Mouse (Mus musculus): ENCODE data around the gene Phf14. TPM values are rescaled to one million over a fixed set of nuclear protein-coding genes. Genes with fewer than 3 reads are reported as not detected.
A peak's percentile ranks its signal among the peaks of the same experiment; 100 is the strongest.
"Not testable (repeated sequence)": the region's sequence is repeated elsewhere in the genome, so short reads cannot be mapped to it uniquely, and the experiment has no call there.

Phf14 gene
- polyA plus RNA-seq, 1 experiment from 2014 or later, result 21.7 TPM

- no peak for TF ChIP-seq EP300 (IDR thresholded peaks at IDR 0.05; ENCODE audit: low read depth)
- no peak for TF ChIP-seq CTCF (IDR thresholded peaks at IDR 0.05; ENCODE audit: low read depth)
- Histone ChIP-seq H3K4me2 (ENCODE audit: low read depth, low read length) (peak overlapping the region; percentile 40), H3K9me3 (ENCODE audit: low read length) (no peaks in the 10 kb centered on the region), H3K27ac (ENCODE audit: low read depth) (no peak overlapping the region), H3K27me3 (ENCODE audit: insufficient read depth, low read length) (no peaks in the 10 kb centered on the region), H3K4me3 (ENCODE audit: low read depth, low read length) (no peak overlapping the region), H3K4me1 (ENCODE audit: insufficient read depth) (no peaks in the 10 kb centered on the region), H3K9ac (replicated peaks) (no peak overlapping the region), H3K36me3 (replicated peaks; ENCODE audit: insufficient read depth, low read length) (no peaks in the 10 kb centered on the region)
- DNase-seq (no peak), ATAC-seq (no peak)
- WGBS (ENCODE audit: insufficient replicate concordance), result 37% methylated on average over 11 of the region's 11 CpGs
Measured at GRCm38 (mm10) chr6:12116926-12117818, 209.6 kb downstream of the Phf14 start.

- no peak overlapping the region for H3K4me2 ChIP-seq (ENCODE audit: low read depth, low read length)
- no peak for TF ChIP-seq EP300 (IDR thresholded peaks at IDR 0.05; ENCODE audit: low read depth)
- no peak for TF ChIP-seq CTCF (IDR thresholded peaks at IDR 0.05; ENCODE audit: low read depth)
- no peaks in the 10 kb centered on the region for H3K36me3 ChIP-seq (replicated peaks; ENCODE audit: insufficient read depth, low read length)
- no peak for DNase-seq
- H3K9ac ChIP-seq (replicated peaks), result no peak overlapping the region
- H3K4me1 ChIP-seq (ENCODE audit: insufficient read depth), result no peaks in the 10 kb centered on the region
- no peak for ATAC-seq
- no peak overlapping the region for H3K4me3 ChIP-seq (ENCODE audit: low read depth, low read length)
- 51% methylated on average over 9 of the region's 9 CpGs for WGBS (ENCODE audit: insufficient replicate concordance)
- no peaks in the 10 kb centered on the region for H3K9me3 ChIP-seq (ENCODE audit: low read length)
- no peak overlapping the region for H3K27ac ChIP-seq (ENCODE audit: low read depth)
- no peaks in the 10 kb centered on the region for H3K27me3 ChIP-seq (ENCODE audit: insufficient read depth, low read length)
Measured at GRCm38 (mm10) chr6:12117819-12118570, 210.4 kb downstream of the Phf14 start.

GRCm38 (mm10) chr6:12122759-12123158 is 215.2 kb downstream of the Phf14 start:
- Histone ChIP-seq H3K4me3 (ENCODE audit: low read depth, low read length) (no peak overlapping the region), H3K27ac (ENCODE audit: low read depth) (no peak overlapping the region), H3K4me1 (ENCODE audit: insufficient read depth) (peaks cover 4% of the 10 kb centered on the region), H3K36me3 (replicated peaks; ENCODE audit: insufficient read depth, low read length) (no peaks in the 10 kb centered on the region), H3K4me2 (ENCODE audit: low read depth, low read length) (no peak overlapping the region), H3K9me3 (ENCODE audit: low read length) (no peaks in the 10 kb centered on the region), H3K27me3 (ENCODE audit: insufficient read depth, low read length) (no peaks in the 10 kb centered on the region), H3K9ac (replicated peaks) (no peak overlapping the region)
- TF ChIP-seq EP300 (IDR thresholded peaks at IDR 0.05; ENCODE audit: low read depth) (no peak), CTCF (IDR thresholded peaks at IDR 0.05; ENCODE audit: low read depth) (no peak)
- DNase-seq (no peak), ATAC-seq (no peak)

- ATAC-seq, result peak; percentile 88
- TF ChIP-seq EP300 (IDR thresholded peaks at IDR 0.05; ENCODE audit: low read depth) (no peak), CTCF (IDR thresholded peaks at IDR 0.05; ENCODE audit: low read depth) (peak; percentile 75)
- peak overlapping the region; percentile 64 for H3K4me2 ChIP-seq (ENCODE audit: low read depth, low read length)
- H3K27me3 ChIP-seq (ENCODE audit: insufficient read depth, low read length), result no peaks in the 10 kb centered on the region
- WGBS (ENCODE audit: insufficient replicate concordance), result 15% methylated on average over 17 of the region's 17 CpGs
- no peaks in the 10 kb centered on the region for H3K36me3 ChIP-seq (replicated peaks; ENCODE audit: insufficient read depth, low read length)
- no peaks in the 10 kb centered on the region for H3K9me3 ChIP-seq (ENCODE audit: low read length)
- H3K27ac ChIP-seq (ENCODE audit: low read depth), result peak overlapping the region; percentile 39; the same call in 1 of the 2 replicates
- H3K4me1 ChIP-seq (ENCODE audit: insufficient read depth), result peaks cover 4% of the 10 kb centered on the region
- peak overlapping the region; percentile 29 for H3K4me3 ChIP-seq (ENCODE audit: low read depth, low read length)
- no peak overlapping the region for H3K9ac ChIP-seq (replicated peaks)
- peak; percentile 58 for DNase-seq
Measured at GRCm38 (mm10) chr6:12125031-12125803, 217.6 kb downstream of the Phf14 start.

GRCm38 (mm10) chr6:12126601-12127000 is 219.0 kb downstream of the Phf14 start:
- not testable (repeated sequence) for H3K4me2 ChIP-seq (ENCODE audit: low read depth, low read length); H3K27ac ChIP-seq (ENCODE audit: low read depth); H3K9ac ChIP-seq (replicated peaks); H3K4me1 ChIP-seq (ENCODE audit: insufficient read depth); DNase-seq; H3K9me3 ChIP-seq (ENCODE audit: low read length); H3K36me3 ChIP-seq (replicated peaks; ENCODE audit: insufficient read depth, low read length); ATAC-seq; H3K27me3 ChIP-seq (ENCODE audit: insufficient read depth, low read length); H3K4me3 ChIP-seq (ENCODE audit: low read depth, low read length)
- 49% methylated on average over 7 of the region's 7 CpGs for WGBS (ENCODE audit: insufficient replicate concordance)

- H3K36me3 ChIP-seq (replicated peaks; ENCODE audit: insufficient read depth, low read length), result no peaks in the 10 kb centered on the region
- peaks cover 4% of the 10 kb centered on the region for H3K4me1 ChIP-seq (ENCODE audit: insufficient read depth)
- H3K9me3 ChIP-seq (ENCODE audit: low read length), result no peaks in the 10 kb centered on the region
- no peaks in the 10 kb centered on the region for H3K27me3 ChIP-seq (ENCODE audit: insufficient read depth, low read length)
- no peak overlapping the region for H3K27ac ChIP-seq (ENCODE audit: low read depth)
- no peak overlapping the region for H3K4me3 ChIP-seq (ENCODE audit: low read depth, low read length)
- no peak for TF ChIP-seq CTCF (IDR thresholded peaks at IDR 0.05; ENCODE audit: low read depth)
- no peak for TF ChIP-seq EP300 (IDR thresholded peaks at IDR 0.05; ENCODE audit: low read depth)
- ATAC-seq (no peak), DNase-seq (no peak)
- WGBS (ENCODE audit: insufficient replicate concordance), result 56% methylated on average over 4 of the region's 4 CpGs
- H3K9ac ChIP-seq (replicated peaks), result no peak overlapping the region
- H3K4me2 ChIP-seq (ENCODE audit: low read depth, low read length), result no peak overlapping the region
Measured at GRCm38 (mm10) chr6:12127287-12127686, 219.7 kb downstream of the Phf14 start.

Other genes starting within 250 kb of the Phf14 start
- gene Ndufa4, start 312 bp upstream of the Phf14 start, polyA plus RNA-seq (2015; fragmentation: Nextera tagmentation; extraction: Ambion mirVana), result 1,068 and 1,104 TPM in 2 replicates

Data from liver, postnatal 0 days (tissue).